Mouse (Mus musculus): ENCODE measurements around the gene Gart.

GRCm38 (mm10) chr16:91657285-91657684, 10.5 kb upstream of the Gart start:
- TF ChIP-seq GATA1 (IDR thresholded peaks at IDR 0.05; ENCODE audit: borderline replicate concordance, low read length) = no peak
- no peak for TF ChIP-seq FLI1 (IDR thresholded peaks at IDR 0.05; ENCODE audit: low read length)
